Mouse (Mus musculus): Measurements from ENCODE around the gene Gab1. TPM values are rescaled to one million over a fixed set of nuclear protein-coding genes. Genes with fewer than 3 reads are reported as not detected.

Gene Gab1
- total RNA-seq (2021): 10 to 100 TPM; 38.3 to 40.2 TPM
- 32.6 and 55.3 TPM in 2 replicates for polyA plus RNA-seq (2012; rRNA removed)
- long read RNA-seq, full-length matches to known transcripts: 4 of 12 reads
- long read RNA-seq, partial matches to known transcripts: 2 of 12 reads
- long read RNA-seq, other reads (novel, unspliced or antisense): 6 of 12 reads

DNA sequence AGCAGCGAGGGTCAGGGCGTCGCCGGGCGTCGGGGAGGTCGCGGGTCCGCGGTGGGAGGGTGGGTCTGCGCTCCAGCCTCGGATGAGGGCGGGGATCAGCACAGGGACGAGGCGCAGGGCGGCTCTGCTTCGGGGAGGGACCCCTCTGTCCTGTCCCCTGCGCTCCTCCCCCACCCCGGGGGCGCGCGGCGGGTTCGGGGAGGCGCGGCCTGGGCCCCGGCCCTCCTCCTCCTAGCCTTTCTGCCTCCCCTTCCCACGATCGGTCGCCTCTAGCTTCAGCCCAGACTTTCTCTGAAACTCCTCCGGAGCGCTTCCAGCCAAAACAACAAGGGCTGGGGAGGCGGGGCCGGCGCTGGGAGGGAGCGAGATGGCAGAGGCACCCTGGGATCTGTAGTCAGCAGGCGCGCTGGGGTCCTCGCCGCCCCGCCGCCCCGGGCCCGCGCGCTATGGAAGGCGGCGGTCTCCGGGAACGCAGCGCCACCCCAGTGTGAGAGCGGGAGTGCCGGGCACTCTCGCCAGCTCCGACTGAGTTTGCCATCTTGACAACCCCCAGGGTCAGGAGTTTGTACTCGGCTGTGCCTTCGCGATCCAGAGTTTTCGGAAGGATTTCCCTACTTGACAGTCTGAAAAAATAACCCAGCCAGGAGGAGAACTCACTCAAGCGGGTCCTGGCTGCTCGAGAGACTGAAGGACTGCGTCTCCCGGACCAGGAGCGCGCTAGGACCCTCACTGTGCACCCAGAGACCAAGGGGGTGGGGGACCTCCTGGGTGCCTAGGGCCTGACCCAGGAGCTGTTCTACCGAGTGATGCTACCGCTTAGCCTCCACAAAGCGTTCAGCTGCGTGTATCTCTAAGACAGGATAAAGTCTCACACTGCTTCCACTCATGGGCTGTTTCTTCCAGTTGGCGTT, at the start of gene Gab1:
Gene Gab1 (minus strand): TSS at position 324 of the 911 bp plus-strand sequence.
- intact Hi-C loops (cut with DNase I): loop anchor here (2.0 to 10.0 kb wide), 2 partner anchors 30 to 1864 kb away; no protein-coding TSS in a partner anchor
- WGBS: 2% methylated on average over 68 of the region's 70 CpGs

DNA sequence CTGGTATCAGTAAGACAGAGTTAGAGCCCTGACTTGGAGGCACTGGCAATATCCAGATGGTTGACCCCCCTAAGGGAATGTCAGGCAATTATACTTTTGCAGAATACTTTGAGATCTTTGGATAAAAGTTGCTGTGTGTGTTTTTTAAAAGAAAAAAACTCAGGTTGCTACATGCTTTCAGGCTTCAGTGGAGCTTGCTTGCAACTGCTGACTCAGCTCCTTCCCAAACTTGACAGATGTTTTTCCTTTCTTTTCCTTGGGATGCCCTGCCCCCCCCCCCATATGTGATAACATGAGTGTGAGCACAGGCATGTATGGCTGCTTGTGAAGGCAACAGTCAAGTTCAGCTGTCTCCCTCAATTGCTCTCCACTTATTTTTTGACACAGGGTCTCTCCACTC, 48.5 kb upstream of the Gab1 start:
- H3K27me3 ChIP-seq (ENCODE audit: control insufficient read depth, insufficient read depth, low read length): no peaks in the 10 kb centered on the region
- DNase-seq: no peak
- TF ChIP-seq POLR2A (IDR thresholded peaks at IDR 0.05; ENCODE audit: insufficient read depth, low read depth, low read length) (no peak), EP300 (IDR thresholded peaks at IDR 0.05; ENCODE audit: insufficient read depth, low read depth, low read length) (no peak), CTCF (IDR thresholded peaks at IDR 0.05) (no peak)

More for the DNA sequence above, at the start of gene Gab1:
- TF ChIP-seq EP300 (IDR thresholded peaks at IDR 0.05; ENCODE audit: insufficient read depth, low read depth, low read length) (0 out of 2 replicates have a peak, but pooled peaks have one; percentile 13), POLR2A (IDR thresholded peaks at IDR 0.05; ENCODE audit: insufficient read depth, low read depth, low read length) (peak; percentile 79), CTCF (IDR thresholded peaks at IDR 0.05) (peak; percentile 75)
- Histone ChIP-seq H3K36me3 (ENCODE audit: control insufficient read depth, insufficient read depth, low read length) (peaks cover 7% of the 10 kb centered on the region), H3K4me1 (ENCODE audit: control insufficient read depth, insufficient read depth, low read length) (peaks cover 9% of the 10 kb centered on the region), H3K79me2 (replicated peaks; ENCODE audit: control insufficient read depth, insufficient read depth, low read length) (no peaks in the 10 kb centered on the region; the same call in 1 of the 2 replicates), H3K27me3 (ENCODE audit: control insufficient read depth, insufficient read depth, low read length) (no peaks in the 10 kb centered on the region), H3K4me3 (peak within 1 kb of the TSS; percentile 84), H3K27ac (peak within 1 kb of the TSS; percentile 98), H3K9ac (ENCODE audit: low read depth, low read length) (peak within 1 kb of the TSS; percentile 95)
- DNase-seq: peak; percentile 93

DNA sequence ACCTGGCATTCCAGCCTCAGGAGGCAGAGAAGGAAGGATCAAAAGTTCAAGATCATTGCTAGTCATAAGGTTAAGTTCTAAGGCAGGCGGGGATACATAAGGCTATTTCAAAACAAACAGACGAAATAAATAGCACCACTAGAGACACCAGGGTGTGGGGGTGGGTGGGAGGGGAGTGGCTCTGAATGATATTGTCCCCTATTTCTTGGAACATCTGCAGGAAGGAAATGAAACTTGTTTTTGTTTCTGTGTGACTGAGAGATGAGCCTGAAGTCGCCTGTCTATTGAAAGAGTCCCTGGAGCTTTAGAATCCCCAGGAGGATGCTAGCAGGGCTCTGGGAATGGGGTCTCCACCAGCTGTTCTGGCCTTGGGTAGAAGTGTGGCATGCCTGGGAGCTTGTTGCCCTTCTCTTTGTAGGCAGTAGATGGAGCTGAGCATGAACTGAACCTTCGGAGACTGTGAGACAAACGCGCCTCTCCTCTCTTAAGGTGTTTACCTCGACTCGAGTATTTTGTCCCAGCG, 43.5 kb upstream of the Gab1 start:
- Histone ChIP-seq H3K79me2 (replicated peaks; ENCODE audit: control insufficient read depth, insufficient read depth, low read length) (no peaks in the 10 kb centered on the region), H3K36me3 (ENCODE audit: control insufficient read depth, insufficient read depth, low read length) (peaks cover 2% of the 10 kb centered on the region; the same call in 1 of the 2 replicates), H3K27me3 (ENCODE audit: control insufficient read depth, insufficient read depth, low read length) (no peaks in the 10 kb centered on the region), H3K4me3 (no peak overlapping the region), H3K27ac (peak overlapping the region; percentile 36; the same call in 1 of the 2 replicates), H3K4me1 (ENCODE audit: control insufficient read depth, insufficient read depth, low read length) (peaks cover 5% of the 10 kb centered on the region), H3K9ac (ENCODE audit: low read depth, low read length) (no peak overlapping the region)
- intact Hi-C loops (cut with DNase I): no loop called here
- 59% methylated on average over 9 of the region's 9 CpGs for WGBS
- TF ChIP-seq CTCF (IDR thresholded peaks at IDR 0.05) (0 out of 2 replicates have a peak, but pooled peaks have one; percentile 3), POLR2A (IDR thresholded peaks at IDR 0.05; ENCODE audit: insufficient read depth, low read depth, low read length) (no peak), EP300 (IDR thresholded peaks at IDR 0.05; ENCODE audit: insufficient read depth, low read depth, low read length) (no peak)
- DNase-seq: no peak

More for the DNA sequence above, 48.5 kb upstream of the Gab1 start:
- H3K4me1 ChIP-seq (ENCODE audit: control insufficient read depth, insufficient read depth, low read length): peaks cover 3% of the 10 kb centered on the region
- H3K79me2 ChIP-seq (replicated peaks; ENCODE audit: control insufficient read depth, insufficient read depth, low read length): no peaks in the 10 kb centered on the region
- H3K9ac ChIP-seq (ENCODE audit: low read depth, low read length): no peak overlapping the region
- H3K36me3 ChIP-seq (ENCODE audit: control insufficient read depth, insufficient read depth, low read length): no peaks in the 10 kb centered on the region
- intact Hi-C loops (cut with DNase I): no loop called here
- H3K4me3 ChIP-seq: no peak overlapping the region
- no peak overlapping the region for H3K27ac ChIP-seq

DNA sequence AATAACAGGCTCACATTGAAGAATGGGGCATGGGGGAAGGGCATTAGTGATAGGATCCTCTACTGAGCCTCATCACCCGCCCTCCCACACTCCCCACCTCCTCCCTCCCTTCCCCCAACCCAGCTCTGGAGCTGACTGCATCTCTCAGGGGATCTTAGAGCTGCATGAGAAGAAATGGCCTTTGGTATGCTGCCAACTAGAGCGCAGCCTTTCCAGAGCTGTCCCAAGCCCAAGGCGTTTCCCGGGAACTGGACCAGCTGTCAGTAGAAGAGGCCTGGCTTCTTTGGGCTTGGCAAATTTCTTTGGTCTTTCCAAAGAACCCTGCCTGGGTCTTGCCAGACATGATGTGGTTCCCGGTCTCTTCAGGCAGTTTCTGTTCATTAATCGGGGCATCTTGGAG, 42.3 kb upstream of the Gab1 start:
- no peak overlapping the region for H3K4me3 ChIP-seq
- peak overlapping the region; percentile 43 for H3K27ac ChIP-seq
- peaks cover 5% of the 10 kb centered on the region for H3K4me1 ChIP-seq (ENCODE audit: control insufficient read depth, insufficient read depth, low read length)
- WGBS: 32% methylated on average over 6 of the region's 6 CpGs
- H3K79me2 ChIP-seq (replicated peaks; ENCODE audit: control insufficient read depth, insufficient read depth, low read length): no peaks in the 10 kb centered on the region
- intact Hi-C loops (cut with DNase I): no loop called here
- H3K9ac ChIP-seq (ENCODE audit: low read depth, low read length): no peak overlapping the region
- peak; percentile 75 to 83 for DNase-seq
- H3K27me3 ChIP-seq (ENCODE audit: control insufficient read depth, insufficient read depth, low read length): no peaks in the 10 kb centered on the region
- TF ChIP-seq EP300 (IDR thresholded peaks at IDR 0.05; ENCODE audit: insufficient read depth, low read depth, low read length) (0 out of 2 replicates have a peak, but pooled peaks have one; percentile 34), POLR2A (IDR thresholded peaks at IDR 0.05; ENCODE audit: insufficient read depth, low read depth, low read length) (no peak), CTCF (IDR thresholded peaks at IDR 0.05) (no peak)
- H3K36me3 ChIP-seq (ENCODE audit: control insufficient read depth, insufficient read depth, low read length): peaks cover 2% of the 10 kb centered on the region; the same call in 1 of the 2 replicates

DNA sequence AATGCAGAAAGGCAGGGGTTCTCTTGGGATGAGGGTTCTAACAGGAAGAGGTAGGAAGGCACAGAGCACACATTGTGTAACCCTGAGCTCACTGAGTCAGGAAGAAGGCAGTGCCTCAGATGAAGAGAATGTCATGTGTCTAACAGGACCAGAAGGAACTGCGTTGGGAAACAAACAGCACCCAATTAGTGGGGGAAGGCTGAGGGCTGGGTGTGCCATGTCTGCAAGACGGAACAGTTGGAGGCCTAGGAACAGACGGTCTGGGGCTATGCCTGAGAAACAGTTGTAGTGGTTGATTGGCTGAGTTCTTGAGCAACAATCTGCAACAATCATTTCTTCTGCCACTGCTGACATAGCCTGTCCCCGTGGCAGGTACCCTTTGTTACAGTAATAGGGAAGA, 38.8 kb upstream of the Gab1 start:
- no peak overlapping the region for H3K9ac ChIP-seq (ENCODE audit: low read depth, low read length)
- no peaks in the 10 kb centered on the region for H3K79me2 ChIP-seq (replicated peaks; ENCODE audit: control insufficient read depth, insufficient read depth, low read length)
- WGBS: 74% methylated on average over 4 of the region's 4 CpGs
- H3K4me3 ChIP-seq: no peak overlapping the region
- no peak for DNase-seq
- TF ChIP-seq POLR2A (IDR thresholded peaks at IDR 0.05; ENCODE audit: insufficient read depth, low read depth, low read length) (no peak), EP300 (IDR thresholded peaks at IDR 0.05; ENCODE audit: insufficient read depth, low read depth, low read length) (no peak), CTCF (IDR thresholded peaks at IDR 0.05) (no peak)
- no peak overlapping the region for H3K27ac ChIP-seq
- peaks cover 9% of the 10 kb centered on the region for H3K4me1 ChIP-seq (ENCODE audit: control insufficient read depth, insufficient read depth, low read length)
- H3K27me3 ChIP-seq (ENCODE audit: control insufficient read depth, insufficient read depth, low read length): no peaks in the 10 kb centered on the region
- H3K36me3 ChIP-seq (ENCODE audit: control insufficient read depth, insufficient read depth, low read length): peaks cover 2% of the 10 kb centered on the region; the same call in 1 of the 2 replicates
- intact Hi-C loops (cut with DNase I): no loop called here
